Mouse (Mus musculus) lung, adult 18-20 months (tissue): ENCODE measurements around the gene Zbtb16.

Experiments
- DNase-seq, 2 experiments: peaks; one replicate each; pipeline ENCODE4 v3.0.0; 2022; ENCODE audit warnings: mixed read lengths in 2 of 2

Gene Zbtb16

DNA sequence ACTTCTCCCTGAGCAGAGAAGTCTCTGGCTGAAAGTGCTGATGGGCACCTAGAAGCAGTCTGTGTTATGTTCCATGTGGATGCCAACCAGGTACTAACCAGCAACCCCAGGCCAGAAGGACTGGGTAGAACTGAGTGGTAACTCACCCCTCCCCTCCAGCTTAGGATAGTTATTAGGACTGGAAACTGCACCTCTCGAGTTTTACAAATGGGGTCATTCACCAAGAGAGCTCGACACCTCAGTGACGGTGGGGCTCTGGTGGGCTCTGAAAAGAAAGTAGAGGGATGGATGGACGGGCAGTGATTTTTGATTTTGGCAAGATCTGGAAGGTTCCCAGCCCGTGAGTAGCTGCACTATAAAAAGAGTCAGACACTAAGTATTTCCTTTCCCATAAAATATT lies 71.7 kb downstream of the Zbtb16 start:
- no peak for DNase-seq

DNA sequence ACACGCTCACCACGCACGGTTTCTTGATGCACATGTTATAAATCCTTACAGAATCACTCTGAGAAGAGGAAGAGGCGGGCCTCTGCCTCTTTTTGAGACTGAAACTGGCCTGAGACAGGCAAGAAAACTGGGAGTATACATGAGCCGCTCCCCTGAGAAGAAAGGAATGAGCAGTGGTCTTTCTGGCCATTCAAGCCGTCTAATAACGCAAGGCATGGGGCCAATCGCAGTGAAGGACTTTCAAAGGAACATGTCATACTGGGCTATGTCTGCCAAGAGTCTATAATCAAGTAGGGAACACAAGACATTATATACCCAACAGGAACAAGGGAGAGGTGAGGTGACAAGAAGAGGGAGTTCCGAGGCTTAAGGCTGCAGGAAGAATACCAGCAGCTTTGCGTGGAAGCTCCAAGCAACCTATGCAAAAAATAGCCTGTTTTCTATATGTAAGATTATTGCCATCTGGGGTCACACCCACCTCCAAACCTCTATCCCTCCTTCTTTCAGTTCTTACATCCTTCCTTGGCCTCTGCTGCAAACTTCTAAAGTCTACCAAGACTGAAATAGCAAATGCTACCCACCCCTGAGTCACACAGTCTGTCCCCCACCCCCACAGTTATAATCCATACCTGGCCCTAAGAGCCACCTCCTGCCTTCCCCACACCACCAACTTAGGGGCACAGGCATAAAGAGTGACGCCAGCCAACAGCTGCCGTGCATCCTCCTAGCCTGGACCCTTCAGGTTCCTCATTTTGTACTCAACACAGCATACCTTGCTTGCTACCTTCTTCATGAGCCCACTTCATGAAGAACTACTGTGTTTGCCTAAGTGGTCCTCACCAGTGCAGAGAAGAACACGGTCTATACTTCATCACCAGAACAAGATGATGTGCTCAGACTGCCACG lies 74.0 kb downstream of the Zbtb16 start:
- no peak for DNase-seq

DNA sequence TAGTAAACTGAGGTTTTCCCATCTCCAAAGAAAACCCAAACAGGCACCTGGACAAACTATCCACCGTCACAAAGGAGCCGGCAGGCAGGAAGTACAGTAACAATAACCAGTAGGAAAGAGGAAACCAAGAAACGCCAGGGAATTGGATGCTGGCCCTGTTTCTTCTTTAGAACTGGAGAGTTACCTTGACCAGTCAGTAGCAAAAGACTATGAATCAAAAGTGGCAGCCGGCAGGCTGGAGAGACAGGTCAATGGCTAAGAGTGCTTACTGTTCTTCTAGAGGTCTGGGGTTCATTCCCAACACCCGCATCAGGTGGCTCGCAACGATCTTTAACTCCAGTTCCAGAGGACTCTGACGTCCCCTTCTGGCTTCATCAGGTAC lies 74.9 kb downstream of the Zbtb16 start:
- no peak for DNase-seq

DNA sequence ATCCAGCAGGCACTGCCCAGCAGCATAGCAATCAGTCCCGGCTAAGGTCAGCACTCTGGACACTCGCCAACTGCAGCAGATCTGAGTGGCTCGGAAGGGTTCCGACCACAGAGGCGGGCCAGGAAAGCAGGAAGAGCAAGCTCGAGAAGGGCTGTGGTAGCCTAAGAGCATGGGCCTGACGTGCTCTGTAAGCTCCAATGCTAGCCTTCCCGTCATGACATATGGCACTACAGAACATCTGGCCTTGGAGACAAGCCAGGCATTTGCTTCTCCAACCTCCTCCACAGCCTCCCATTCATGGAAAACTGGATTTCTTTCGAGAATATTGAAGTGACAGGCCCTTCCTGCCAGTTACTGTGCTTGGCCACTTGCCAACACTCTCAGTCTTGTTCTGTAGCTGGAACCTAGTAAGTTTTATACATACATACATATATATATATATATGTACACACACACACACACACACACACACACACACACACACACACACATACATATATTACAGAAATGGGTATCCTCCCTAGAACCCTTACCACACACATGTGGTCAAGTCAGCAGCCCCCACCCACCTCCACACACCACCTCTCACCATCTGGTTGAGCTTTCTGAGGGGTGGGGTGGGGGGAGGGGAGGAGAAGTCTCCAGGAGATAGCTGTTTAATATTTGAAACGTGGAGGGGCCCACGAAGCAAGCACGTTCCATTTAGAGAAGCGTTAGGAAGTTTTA lies 75.4 kb downstream of the Zbtb16 start:
- DNase-seq = peak; percentile 85 to 87

DNA sequence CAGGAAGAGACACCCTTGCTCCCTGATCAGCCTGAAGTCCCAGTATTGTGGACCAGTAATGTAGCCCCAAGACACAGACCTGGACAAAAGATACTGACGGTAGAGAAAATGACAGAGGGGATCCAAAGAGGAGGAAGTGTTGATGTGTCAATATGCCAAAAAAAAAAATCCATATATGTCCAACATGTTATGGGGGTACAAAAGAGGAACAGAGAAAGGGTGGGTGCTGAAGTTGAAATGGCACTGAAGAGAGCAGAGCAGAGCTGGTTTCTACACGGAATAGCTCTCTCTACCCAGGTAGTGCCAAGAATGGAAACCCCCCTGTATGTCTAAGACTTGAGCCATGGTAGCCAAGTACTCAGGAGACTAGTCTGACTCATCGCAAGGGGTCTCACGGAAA lies 76.9 kb downstream of the Zbtb16 start:
- no peak for DNase-seq

DNA sequence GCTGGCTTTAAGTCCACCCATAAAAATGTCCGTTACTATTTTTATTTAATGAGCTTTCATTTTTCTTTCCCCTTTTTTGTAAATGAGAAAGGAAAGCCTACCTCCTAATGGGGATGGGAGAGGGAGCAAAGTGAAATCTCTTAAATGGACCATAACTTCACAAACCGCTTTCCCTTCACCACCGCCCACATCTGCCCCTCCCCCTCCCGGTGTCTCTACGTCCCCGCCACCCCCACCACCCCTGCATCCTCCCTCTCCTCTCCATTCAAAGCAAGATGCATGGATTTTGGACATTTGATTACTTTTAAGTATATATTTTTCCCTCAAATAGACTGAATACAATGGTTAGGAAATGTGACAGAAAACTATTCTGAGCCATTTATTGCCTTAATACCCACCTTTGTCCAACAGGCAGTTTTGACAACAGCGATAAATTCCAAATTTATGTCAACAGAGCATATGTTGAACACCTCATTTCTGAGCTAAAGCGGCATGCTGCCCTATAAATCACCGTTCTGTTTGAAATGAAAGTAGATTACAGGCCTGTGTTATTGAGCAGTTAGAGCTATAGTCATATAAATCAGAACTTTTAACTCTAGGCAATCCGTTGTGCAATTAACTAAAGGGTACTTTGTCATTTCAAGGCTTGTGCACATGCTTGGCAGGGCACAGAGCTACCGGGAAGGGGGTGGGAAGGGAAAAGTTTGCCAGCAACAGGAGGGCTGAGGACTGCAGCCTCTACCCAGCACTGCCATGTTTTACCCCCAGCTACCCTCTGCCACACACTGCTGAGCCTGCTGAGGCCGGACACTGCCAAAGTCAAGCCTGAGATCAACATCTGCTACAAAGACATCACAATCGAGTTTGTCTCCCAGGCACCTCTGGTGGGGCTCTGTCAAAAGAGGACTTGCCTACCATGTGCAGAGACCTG lies 78.1 kb downstream of the Zbtb16 start:
- no peak for DNase-seq

DNA sequence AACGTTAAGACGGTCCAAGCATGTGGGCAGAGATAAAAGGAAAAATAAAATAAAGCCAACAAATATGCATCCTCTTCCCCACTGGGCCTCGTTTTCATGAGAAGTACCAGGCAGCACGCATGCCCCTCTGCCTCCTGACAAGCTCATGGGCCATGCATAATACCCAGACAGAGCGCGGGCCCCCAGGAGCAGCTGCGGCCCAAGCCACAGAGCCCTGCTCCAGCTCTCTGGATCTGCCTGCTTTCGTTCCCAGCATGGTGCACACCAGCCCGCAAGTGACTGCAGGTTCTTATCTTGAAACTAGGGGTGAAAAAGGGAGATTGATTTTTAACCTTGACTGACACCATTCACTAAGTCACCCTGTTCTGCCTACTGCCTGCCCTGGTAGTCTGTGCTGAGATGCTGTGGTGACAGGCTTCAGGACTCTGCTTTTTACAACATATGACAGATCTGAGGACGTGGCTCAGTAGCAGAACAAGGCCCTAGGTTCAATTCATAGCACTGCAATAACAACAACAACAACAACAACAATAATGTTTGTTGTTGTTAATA lies 79.7 kb downstream of the Zbtb16 start:
- no peak for DNase-seq

DNA sequence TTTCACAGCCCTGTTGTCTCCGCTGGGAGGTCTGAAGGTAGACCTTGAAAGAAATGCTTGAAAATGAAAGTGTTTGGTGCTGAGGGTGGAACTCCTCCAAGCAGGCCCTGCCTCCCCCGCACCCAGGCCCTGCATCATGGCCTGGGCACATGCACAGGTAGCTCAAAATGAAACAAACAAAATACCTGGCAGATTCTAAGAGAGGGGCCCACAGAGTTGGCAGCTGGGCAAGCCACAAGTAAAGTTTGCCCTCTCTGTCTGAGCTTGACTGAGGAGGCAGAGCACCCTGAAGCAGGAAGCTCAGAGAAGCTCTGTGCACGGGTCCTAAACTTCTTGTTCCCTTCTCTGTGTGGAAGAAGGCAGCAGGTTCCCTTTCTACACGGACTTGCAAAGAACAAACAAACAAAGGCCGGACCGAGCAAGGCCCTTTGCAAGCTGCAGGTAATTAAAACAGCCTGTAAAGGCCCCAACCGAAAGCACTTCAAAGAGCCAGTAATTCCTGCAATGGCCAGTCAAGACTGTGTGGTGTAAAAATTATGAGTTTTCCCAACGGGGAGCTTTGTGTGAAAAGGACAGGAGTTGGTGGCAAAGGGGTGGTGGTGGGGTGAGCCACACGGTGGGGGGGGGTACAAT lies 80.5 kb downstream of the Zbtb16 start:
- no peak for DNase-seq

DNA sequence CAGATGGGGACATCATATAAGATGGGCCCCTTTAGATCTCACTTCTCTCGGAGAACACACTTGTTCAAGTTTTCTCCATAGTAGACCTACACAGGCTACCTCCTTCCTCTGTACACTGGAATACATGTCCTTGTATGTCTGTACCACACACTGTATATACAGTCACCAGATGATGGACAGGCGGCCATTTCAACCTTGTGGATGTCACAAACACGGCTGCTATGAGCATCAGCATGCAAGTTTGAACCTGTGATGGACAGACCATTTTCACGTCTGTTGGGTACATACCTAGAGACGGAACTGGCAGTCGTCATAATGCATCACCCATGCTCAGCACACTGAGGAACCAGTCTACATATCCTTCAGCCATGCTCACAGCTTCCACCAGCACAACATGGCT lies 81.6 kb downstream of the Zbtb16 start:
- DNase-seq = no peak

DNA sequence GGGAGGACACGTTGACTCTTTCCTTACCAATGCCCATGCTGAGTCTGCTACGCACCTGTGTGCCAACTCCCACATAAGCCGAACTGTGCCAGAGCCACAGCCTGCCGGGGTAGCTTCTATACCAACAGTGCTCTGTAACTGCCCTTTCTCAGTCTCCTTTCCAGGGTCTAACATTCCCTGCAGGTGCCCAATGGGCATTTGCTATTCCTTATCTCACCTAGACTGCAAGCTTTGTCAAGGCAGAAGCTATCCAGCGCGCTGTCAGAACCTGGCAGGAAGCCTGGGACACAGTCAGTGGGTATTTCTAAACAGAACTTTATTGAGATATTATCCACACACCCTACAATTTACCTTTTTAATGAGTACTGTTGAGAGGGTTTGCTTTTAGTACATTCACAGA lies 82.1 kb downstream of the Zbtb16 start:
- no peak for DNase-seq

DNA sequence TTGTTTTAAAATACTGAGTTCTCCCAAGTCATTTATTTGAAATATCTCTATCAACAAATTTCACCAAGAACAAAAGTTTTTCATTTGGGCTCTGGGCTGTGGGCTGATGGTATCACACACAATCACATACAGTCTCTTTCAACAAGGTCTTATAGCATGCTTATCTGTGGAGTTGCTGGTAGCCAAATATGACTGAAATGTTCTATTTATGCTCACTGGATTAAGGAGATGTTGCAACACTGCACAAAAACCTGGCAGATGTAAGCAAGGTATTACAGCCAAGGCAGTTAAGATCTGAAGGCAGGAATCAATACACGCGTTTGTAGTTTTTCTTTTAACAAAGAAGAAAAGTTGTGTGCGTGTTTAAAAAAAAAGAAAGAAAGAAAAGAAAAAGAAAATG lies 84.1 kb downstream of the Zbtb16 start:
- peak in 1 of 2 experiments; percentile 61 for DNase-seq

DNA sequence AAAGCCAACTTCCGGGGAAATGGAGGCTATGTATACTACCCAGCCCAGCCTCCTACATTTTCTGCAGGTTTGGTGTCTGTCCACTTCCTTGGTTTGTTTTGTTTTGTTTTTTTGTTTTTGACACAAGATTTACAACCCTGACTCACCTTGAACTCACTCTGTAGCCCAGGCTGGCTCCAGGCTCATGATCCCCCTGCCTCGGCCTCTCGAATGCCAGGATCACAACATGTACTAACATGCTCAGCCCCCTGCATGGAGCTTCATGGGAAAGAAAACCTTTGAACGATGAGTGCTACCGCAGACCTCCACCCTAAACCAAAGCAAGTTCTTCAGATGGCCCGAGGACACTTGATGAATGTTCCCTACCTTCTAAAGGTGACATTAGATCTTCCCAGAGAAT lies 86.4 kb downstream of the Zbtb16 start:
- no peak for DNase-seq

DNA sequence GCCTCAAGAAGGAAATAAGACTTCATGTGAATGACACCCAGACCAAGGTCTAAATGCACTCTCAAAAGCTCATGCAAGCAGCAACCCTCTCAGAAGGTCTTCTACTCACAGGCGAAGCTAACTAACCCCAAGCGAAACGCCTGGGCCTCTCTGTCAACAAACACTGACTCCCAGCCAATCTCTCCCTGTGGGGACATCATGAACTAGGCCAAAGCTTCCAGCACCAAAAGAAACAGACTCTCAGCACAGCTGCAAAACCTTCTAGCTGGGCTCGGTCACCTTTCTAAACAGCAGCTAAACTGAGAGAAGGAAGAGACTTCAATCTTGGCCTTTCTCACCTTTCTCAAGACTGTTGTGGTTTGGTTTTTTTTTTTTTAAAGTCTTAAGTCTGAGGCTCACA lies 86.9 kb downstream of the Zbtb16 start:
- DNase-seq = peak in 1 of 2 experiments; percentile 67

DNA sequence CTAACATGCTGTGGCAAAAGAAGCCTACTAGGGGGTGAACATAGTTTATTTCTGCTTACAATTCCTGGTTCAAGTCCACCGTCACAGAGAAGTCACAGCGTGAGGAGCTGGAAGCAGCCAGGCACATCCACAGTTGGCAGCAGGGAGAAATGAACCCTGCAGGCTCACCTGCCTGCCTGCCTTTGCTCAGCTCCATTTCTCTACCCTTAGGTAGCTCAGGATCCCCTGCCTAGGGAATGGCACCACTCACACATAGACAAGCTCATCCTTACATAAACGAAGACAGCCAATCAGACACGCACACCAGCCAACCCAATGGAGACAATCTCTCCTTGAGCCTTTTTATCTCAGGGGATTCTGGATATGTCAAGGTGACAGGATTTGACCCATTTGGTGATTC lies 87.3 kb downstream of the Zbtb16 start:
- DNase-seq = no peak

DNA sequence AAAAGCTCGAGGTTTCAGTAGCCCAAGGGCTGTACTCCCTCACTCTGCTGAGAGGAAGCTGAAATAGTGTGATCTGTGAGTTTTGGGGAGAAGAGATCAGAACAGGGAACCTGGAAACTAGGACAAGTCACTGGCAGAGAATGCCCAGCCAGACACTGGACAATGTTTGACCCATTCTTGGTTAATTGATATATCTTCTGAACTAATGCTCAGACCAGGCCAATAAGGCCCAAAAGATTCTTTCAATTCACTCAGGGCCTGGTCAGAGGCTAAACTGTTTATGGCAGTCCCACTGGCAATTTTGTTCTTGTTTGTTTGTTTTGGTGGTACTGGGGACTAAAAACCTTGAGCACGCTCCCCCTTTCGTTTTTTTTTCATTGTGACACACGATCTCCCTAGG lies 87.8 kb downstream of the Zbtb16 start:
- no peak for DNase-seq

DNA sequence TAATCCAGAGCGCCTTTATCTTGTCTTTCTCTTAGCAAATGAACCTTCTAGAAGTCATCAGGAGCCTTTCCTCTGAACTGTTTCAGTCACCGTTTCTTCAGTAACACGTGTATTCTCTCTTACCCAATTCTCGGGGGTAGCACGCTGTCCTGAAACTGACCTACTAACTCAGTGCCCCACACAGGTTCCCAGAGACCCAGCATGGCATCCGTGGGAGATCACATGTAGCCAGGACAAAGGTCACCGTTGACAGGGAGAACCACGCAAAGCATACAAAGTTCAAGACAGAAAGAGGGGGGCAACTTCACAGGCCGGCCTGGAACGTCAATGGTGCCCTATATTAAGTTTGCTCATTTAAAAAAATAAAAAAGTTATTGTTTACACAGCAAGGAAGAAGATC lies 89.5 kb downstream of the Zbtb16 start:
- DNase-seq = no peak

DNA sequence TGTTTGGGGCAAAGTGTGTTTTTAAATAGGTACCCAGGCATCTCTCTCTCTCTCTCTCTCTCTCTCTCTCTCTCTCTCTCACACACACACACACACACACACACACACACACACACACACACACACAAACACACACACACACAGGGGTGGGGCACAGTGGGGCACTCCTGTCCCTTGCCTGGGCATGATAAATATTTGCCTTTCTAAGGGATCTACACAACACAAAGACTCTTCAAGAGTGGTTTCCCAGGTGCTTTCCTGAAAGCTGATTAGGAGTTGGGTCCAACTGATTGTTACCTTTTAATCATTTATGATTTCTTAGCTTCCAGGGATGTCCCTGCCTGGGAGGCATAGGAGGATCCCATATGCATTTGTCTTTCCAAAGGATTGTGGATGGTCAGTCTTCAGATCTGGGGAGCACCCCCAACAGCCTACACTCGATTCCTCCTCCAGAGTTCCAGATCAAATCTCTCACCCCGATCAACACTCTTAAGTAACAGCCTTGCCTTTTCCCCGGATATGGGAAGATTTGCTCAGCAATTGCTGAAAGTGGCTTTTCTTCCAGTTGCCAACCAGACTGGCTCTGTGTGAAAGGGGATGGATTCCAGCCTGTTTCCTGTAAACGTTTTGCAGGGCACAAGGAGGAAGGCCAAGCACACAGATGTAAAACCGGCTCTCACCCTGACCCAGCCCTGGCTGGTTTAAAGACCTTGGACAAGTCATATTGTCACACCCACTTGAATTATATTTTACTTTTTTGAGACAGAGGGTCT lies 90.5 kb downstream of the Zbtb16 start:
- peak; percentile 56 to 65 for DNase-seq

DNA sequence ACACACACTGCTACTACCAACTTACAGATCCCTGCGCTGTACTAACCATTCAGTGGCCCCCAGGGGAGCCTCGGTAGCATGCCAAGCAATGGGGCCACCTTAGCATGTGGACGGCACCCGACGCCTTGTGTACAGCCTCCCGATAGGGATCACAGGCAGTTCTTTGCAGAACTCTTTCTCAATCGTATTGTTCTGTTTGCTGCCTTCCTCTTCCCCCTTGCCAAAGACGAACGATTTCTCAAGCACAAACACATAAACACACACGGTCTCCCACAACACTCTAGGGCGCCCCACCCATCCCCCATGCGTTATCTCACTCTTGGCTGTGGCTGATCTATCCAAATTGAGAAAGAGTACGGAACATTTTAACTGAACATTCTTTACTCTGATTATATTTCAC lies 91.1 kb downstream of the Zbtb16 start:
- DNase-seq = peak; percentile 93 to 96

DNA sequence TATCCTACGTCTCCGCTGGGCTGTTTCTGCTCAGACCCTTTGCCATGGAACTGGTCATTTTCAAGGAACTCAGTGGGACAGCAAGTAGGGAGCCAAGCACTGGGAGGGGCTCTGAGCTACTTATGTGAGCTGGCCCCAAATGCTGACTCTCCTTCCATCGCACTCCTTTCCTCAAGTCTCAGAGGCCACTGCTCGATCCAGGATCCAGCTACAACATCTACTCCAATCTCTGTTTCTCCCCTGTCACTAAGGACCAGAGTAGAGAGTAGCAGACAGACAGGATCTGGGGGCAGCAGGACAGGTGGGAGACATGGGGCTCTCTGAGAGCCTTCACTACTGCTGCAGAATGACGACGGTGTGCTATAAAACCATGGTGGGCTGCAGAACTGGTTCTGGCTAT lies 91.6 kb downstream of the Zbtb16 start:
- DNase-seq = no peak

DNA sequence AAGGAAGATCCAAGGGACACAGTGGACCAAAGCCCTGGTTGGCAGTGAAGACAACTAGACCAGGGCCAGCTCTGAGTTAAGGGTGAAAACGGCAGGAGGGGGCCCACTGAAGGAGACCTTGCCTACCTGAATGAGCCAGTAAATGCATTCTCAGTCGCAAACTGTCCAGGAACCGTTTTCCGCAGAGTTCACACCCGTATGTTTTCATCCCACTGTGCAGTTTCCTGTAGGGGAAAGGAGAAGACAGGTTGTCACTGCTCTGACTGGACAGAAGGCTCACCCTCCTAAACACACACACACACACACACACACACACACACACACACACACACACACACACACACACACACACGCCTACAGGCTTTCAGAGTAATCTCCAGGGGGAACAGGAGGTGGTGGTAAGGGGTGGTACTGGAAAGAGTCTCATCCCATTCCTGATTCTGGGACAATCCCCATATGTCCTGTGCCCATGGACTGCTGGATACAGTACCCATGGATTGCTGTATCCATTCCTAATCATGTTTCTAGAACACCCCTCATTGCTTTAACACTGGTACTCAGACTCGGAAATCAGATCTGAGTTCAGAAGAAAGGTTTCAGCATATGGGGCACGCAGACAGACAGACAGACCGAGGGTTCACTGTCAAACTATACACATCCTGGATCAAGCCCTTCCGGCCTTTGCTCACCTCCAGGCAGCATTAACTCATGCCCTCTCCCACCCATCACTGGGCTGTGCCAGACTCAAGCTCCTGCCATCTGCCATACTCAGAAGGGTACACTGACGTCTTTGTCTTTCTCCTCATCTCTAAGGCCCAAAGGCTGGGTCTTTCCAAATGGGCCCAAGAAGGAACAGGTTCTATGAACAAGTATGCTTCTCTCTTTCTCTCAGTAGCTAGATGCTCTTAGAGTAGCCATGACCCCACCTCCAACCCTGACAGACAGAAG lies 92.4 kb downstream of the Zbtb16 start:
- no peak for DNase-seq
